Mouse (Mus musculus) ES-E14 (cell line): ENCODE measurements at regions not wholly inside any gene's neighbourhood (a gene's known extent, or its start where the extent isn't known, plus 50 kb on each side); places are given as distances from the start of the nearest gene placed in this dataset.

Experiments used
- CHD2 ChIP-seq: IDR thresholded peaks from 2 replicates; pipeline ENCODE4 v1.6.1; 2014; ENCODE audit warnings: mild to moderate bottlenecking, low read depth, low read length, inconsistent platforms
- HCFC1 ChIP-seq: IDR thresholded peaks from 2 replicates; pipeline ENCODE4 v1.6.1; 2012; ENCODE audit warnings: low read length, inconsistent platforms, borderline replicate concordance; ENCODE audit not compliant: insufficient read depth
- MAFK ChIP-seq: IDR thresholded peaks from 2 replicates; pipeline ENCODE4 v1.6.1; 2014; ENCODE audit warnings: mild to moderate bottlenecking, low read depth, low read length, inconsistent platforms; ENCODE audit not compliant: insufficient read depth
- ZC3H11A ChIP-seq: IDR thresholded peaks from 2 replicates; pipeline ENCODE4 v1.6.1; 2012; ENCODE audit warnings: low read depth, mild to moderate bottlenecking, inconsistent platforms, low read length, borderline replicate concordance
- ZNF384 ChIP-seq: IDR thresholded peaks from 2 replicates; pipeline ENCODE4 v1.6.1; 2012; ENCODE audit warnings: low read depth, low read length, inconsistent platforms

DNA sequence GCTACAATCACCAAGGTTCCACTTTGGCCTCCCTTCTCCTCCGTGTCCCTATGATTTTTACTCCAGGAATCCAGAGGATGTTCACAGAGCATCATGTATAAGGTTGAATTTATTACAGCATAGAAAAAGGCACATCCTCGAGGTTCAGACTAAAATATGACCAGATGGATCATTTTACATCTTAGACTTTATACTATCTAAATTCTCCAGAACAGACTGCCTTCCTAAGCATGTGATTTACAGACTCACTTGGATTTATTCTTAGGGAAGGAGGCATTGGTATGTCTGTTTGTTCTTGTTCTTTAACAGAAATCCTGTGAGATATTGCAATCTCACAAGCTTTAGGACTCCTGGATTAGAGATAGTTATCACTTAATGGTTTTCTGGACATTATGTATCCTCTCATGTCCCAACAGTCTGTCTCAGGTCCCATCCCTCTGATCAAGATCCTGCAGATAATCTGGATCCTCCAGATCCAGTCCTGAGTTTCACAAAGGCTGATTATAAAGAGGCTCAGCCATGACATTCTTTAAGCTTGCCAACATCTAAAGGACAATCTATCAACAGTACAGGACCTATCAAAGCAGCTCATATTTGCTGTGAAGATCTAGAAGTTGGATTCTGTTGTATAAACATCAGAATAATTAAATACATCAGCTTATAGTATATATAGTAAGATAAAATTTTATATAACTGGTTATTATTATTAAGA lies 75.2 kb upstream of the Dcn start:
- no peak for TF ChIP-seq CHD2
- no peak for TF ChIP-seq ZC3H11A
- no peak for TF ChIP-seq HCFC1
- TF ChIP-seq ZNF384, result no peak
- no peak for TF ChIP-seq MAFK
